Mouse (Mus musculus) myocyte (in vitro differentiated cells): ENCODE measurements around the gene Olfr523. TPM values are rescaled to one million over a fixed set of nuclear protein-coding genes. Genes with fewer than 3 reads are reported as not detected.

Experiments used
- H3K27me3 ChIP-seq: one replicate; pipeline ENCODE4 v1.6.1; 2011; ENCODE audit not compliant: control insufficient read depth, insufficient read depth, insufficient read length
- H3K36me3 ChIP-seq: one replicate; pipeline ENCODE4 v1.6.1; 2011; ENCODE audit not compliant: control insufficient read depth, insufficient read depth
- H3K4me2 ChIP-seq: one replicate; pipeline ENCODE4 v1.6.1; 2011; ENCODE audit warnings: low read depth, control low read depth
- H3K4me3 ChIP-seq: one replicate; pipeline ENCODE4 v1.5.1; 2011; ENCODE audit warnings: mild to moderate bottlenecking, control low read depth, moderate library complexity
- H3K79me2 ChIP-seq: one replicate; pipeline ENCODE4 v1.6.1; 2011; ENCODE audit not compliant: control insufficient read depth, insufficient read depth
- H3ac ChIP-seq: one replicate; pipeline ENCODE4 v1.6.1; 2011; ENCODE audit not compliant: control insufficient read depth, insufficient read length
- CEBPB ChIP-seq: IDR thresholded peaks from 2 replicates; pipeline ENCODE4 v1.6.1; 2011; ENCODE audit warnings: mild to moderate bottlenecking, moderate library complexity; ENCODE audit not compliant: poor library complexity, insufficient read depth, severe bottlenecking
- E2F4 ChIP-seq: IDR thresholded peaks from one replicate; pipeline ENCODE4 v1.6.1; 2011; ENCODE audit warnings: mild to moderate bottlenecking, control low read depth, moderate library complexity; ENCODE audit not compliant: insufficient read depth
- MAX ChIP-seq: IDR thresholded peaks from one replicate; pipeline ENCODE4 v1.6.1; 2011; ENCODE audit warnings: low read depth, mild to moderate bottlenecking, control low read depth
- MYOD1 ChIP-seq, 3 experiments: IDR thresholded peaks; one replicate each; pipeline ENCODE4 v1.6.1; 2011; ENCODE audit warnings: control low read depth in 2 of 3, low read depth in 2 of 3, mild to moderate bottlenecking in 2 of 3, moderate library complexity in 1 of 3; ENCODE audit not compliant: insufficient read length in 2 of 3, control insufficient read depth in 1 of 3
- MYOG ChIP-seq, 3 experiments: IDR thresholded peaks; one replicate each; pipeline ENCODE4 v1.6.1; 2011; ENCODE audit warnings: control low read depth in 2 of 3, low read depth in 2 of 3, mild to moderate bottlenecking in 2 of 3; ENCODE audit not compliant: insufficient read length in 2 of 3, control insufficient read depth in 1 of 3, insufficient read depth in 1 of 3
- POLR2A ChIP-seq: IDR thresholded peaks from one replicate; pipeline ENCODE4 v1.6.1; 2011; ENCODE audit warnings: low read depth, mild to moderate bottlenecking, control low read depth, moderate library complexity; ENCODE audit not compliant: insufficient read length
- POLR2AphosphoS2 ChIP-seq: IDR thresholded peaks from one replicate; pipeline ENCODE4 v1.6.1; 2011; ENCODE audit warnings: low read depth, control low read depth; ENCODE audit not compliant: insufficient read length
- REST ChIP-seq: IDR thresholded peaks from one replicate; pipeline ENCODE4 v1.6.1; 2011; ENCODE audit warnings: mild to moderate bottlenecking, control low read depth, moderate library complexity; ENCODE audit not compliant: insufficient read depth, insufficient read length
- SRF ChIP-seq: IDR thresholded peaks from one replicate; pipeline ENCODE4 v1.6.1; 2011; ENCODE audit warnings: low read depth; ENCODE audit not compliant: control insufficient read depth, insufficient read length
- TCF12 ChIP-seq: IDR thresholded peaks from one replicate; pipeline ENCODE4 v1.6.1; 2011; ENCODE audit warnings: mild to moderate bottlenecking, control low read depth; ENCODE audit not compliant: poor library complexity, insufficient read depth, severe bottlenecking
- TCF3 ChIP-seq: IDR thresholded peaks from one replicate; pipeline ENCODE4 v1.6.1; 2011; ENCODE audit warnings: low read depth, control low read depth; ENCODE audit not compliant: insufficient read length
- USF1 ChIP-seq: IDR thresholded peaks from one replicate; pipeline ENCODE4 v1.6.1; 2011; ENCODE audit warnings: low read depth, mild to moderate bottlenecking, control low read depth, moderate library complexity
- polyA plus RNA-seq: library from polyadenylated mRNA; unstranded; fragments of >200 nt; fragmentation: generic; extraction: Trizol; gene quantifications from one replicate; pipeline ENCODE4 v1.2.1, GENCODE M21; 2012; ENCODE audit warnings: missing spikeins

Olfr523 gene
- polyA plus RNA-seq, 1 experiment, result not detected

- Histone ChIP-seq H3K79me2 (no peaks in the 10 kb centered on the region), H3ac (no peak overlapping the region), H3K27me3 (peaks cover 7% of the 10 kb centered on the region), H3K36me3 (no peaks in the 10 kb centered on the region), H3K4me2 (no peak overlapping the region), H3K4me3 (no peak overlapping the region)
- TF ChIP-seq POLR2A, result no peak
- no peak for TF ChIP-seq E2F4
- no peak for TF ChIP-seq MYOD1 (IDR thresholded peaks at IDR 0.05; ENCODE audit: control insufficient read depth in 1 of 3, insufficient read length in 2 of 3, low read depth in 2 of 3)
- TF ChIP-seq POLR2AphosphoS2, result no peak
- TF ChIP-seq MAX, result no peak
- TF ChIP-seq USF1, result no peak
- TF ChIP-seq TCF12, result no peak
- no peak for TF ChIP-seq SRF
- TF ChIP-seq REST, result no peak
- TF ChIP-seq CEBPB, result no peak
- no peak for TF ChIP-seq MYOG (IDR thresholded peaks at IDR 0.05; ENCODE audit: control insufficient read depth in 1 of 3, insufficient read depth in 1 of 3, insufficient read length in 2 of 3, low read depth in 2 of 3)
- no peak for TF ChIP-seq TCF3
Measured at GRCm38 (mm10) chr7:140180692-140181091, 7.7 kb downstream of the Olfr523 start.

GRCm38 (mm10) chr7:140184206-140184605, 11.2 kb downstream of the Olfr523 start:
- no peak overlapping the region for H3ac ChIP-seq
- H3K36me3 ChIP-seq, result no peaks in the 10 kb centered on the region
- no peak overlapping the region for H3K4me2 ChIP-seq
- no peak overlapping the region for H3K4me3 ChIP-seq
- no peaks in the 10 kb centered on the region for H3K79me2 ChIP-seq
- TF ChIP-seq TCF12, result no peak
- TF ChIP-seq MAX, result no peak
- H3K27me3 ChIP-seq, result no peaks in the 10 kb centered on the region

GRCm38 (mm10) chr7:140186646-140187620, 13.9 kb downstream of the Olfr523 start:
- no peak for TF ChIP-seq POLR2AphosphoS2
- Histone ChIP-seq H3K4me2 (no peak overlapping the region), H3K79me2 (no peaks in the 10 kb centered on the region), H3K36me3 (no peaks in the 10 kb centered on the region), H3K4me3 (no peak overlapping the region), H3ac (no peak overlapping the region), H3K27me3 (no peaks in the 10 kb centered on the region)

GRCm38 (mm10) chr7:140187721-140188390, 14.8 kb downstream of the Olfr523 start:
- Histone ChIP-seq H3K4me3 (no peak overlapping the region), H3K79me2 (no peaks in the 10 kb centered on the region), H3K27me3 (no peaks in the 10 kb centered on the region), H3K4me2 (no peak overlapping the region), H3K36me3 (no peaks in the 10 kb centered on the region), H3ac (no peak overlapping the region)
- TF ChIP-seq MYOG (IDR thresholded peaks at IDR 0.05; ENCODE audit: control insufficient read depth in 1 of 3, insufficient read depth in 1 of 3, insufficient read length in 2 of 3, low read depth in 2 of 3) (no peak), MAX (no peak), E2F4 (no peak), TCF3 (no peak), MYOD1 (IDR thresholded peaks at IDR 0.05; ENCODE audit: control insufficient read depth in 1 of 3, insufficient read length in 2 of 3, low read depth in 2 of 3) (no peak), REST (no peak), POLR2AphosphoS2 (no peak), USF1 (no peak), TCF12 (no peak), POLR2A (no peak), CEBPB (no peak), SRF (no peak)

GRCm38 (mm10) chr7:140188391-140189328, 15.6 kb downstream of the Olfr523 start:
- no peaks in the 10 kb centered on the region for H3K36me3 ChIP-seq
- TF ChIP-seq USF1, result no peak
- TF ChIP-seq SRF, result no peak
- TF ChIP-seq CEBPB, result no peak
- TF ChIP-seq POLR2AphosphoS2, result no peak
- TF ChIP-seq REST, result no peak
- no peak for TF ChIP-seq POLR2A
- no peak for TF ChIP-seq TCF12
- no peaks in the 10 kb centered on the region for H3K79me2 ChIP-seq
- H3ac ChIP-seq, result no peak overlapping the region
- no peak overlapping the region for H3K4me3 ChIP-seq
- no peaks in the 10 kb centered on the region for H3K27me3 ChIP-seq
- H3K4me2 ChIP-seq, result no peak overlapping the region
